Mouse (Mus musculus): ENCODE results near the gene Cyp2j13.
"Not testable (repeated sequence)": the region's sequence is repeated elsewhere in the genome, so short reads cannot be mapped to it uniquely, and the experiment has no call there.

GRCm38 (mm10) chr4:96089356-96090048 lies 12.2 kb upstream of the Cyp2j13 start:
- TF ChIP-seq CTCF (IDR thresholded peaks at IDR 0.05; ENCODE audit: low read depth); EP300 (optimal IDR thresholded peaks at IDR 0.05): not testable (repeated sequence)

Data from stomach, postnatal 0 days (tissue).